Mouse (Mus musculus): ENCODE measurements around the gene Runx2. TPM values are rescaled to one million over a fixed set of nuclear protein-coding genes. Genes with fewer than 3 reads are reported as not detected.

Gene Runx2
- polyA plus RNA-seq, 1 experiment from 2014 or later: 10.1 TPM

DNA sequence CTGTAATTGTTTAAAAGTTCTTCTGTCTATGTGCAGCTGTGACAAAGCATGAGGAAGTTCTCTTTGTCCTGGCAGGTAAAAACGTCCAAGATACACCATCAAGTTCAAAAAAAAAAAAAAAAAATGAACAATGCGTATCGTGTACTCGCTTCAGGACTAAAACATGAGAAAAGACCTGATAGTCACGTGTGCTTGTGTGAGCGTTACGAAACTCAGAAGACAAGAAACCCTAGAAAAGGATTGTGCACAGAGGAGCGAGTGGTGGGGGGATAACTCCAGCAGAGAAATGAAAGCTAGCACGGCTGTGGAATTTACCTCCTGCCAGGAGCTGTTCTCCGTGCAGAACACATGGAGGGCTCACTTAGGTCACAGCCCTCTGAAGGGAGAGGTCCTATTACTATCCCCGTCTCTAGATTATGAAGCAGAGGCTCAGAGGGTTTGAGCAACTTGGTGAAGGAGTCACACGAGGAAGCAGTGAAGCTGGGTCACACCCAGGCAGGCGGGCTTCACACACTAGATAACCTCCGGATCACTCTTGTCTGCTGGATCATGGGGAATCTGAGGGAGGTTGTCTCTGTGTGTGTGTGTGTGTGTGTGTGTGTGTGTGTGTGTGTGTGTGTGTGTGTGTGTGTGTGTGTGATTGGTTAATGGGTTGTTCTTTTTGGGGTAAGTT, 269.3 kb downstream of the Runx2 start:
- DNase-seq (ENCODE audit: low spot score) (peak; percentile 41), ATAC-seq (replicated peaks; ENCODE audit: insufficient number of reproducible peaks, low FRiP score, low TSS enrichment, low read depth) (no peak)
- whole genome bisulfite sequencing: 44% methylated on average over 14 of the region's 14 CpGs
- H3K4me2 ChIP-seq (ENCODE audit: low read depth, low read length): no peak overlapping the region
- no peaks in the 10 kb centered on the region for H3K36me3 ChIP-seq (replicated peaks; ENCODE audit: control insufficient read depth, insufficient read depth, low read depth, low read length)
- no peaks in the 10 kb centered on the region for H3K27me3 ChIP-seq (ENCODE audit: control insufficient read depth, insufficient read depth, low read length)
- no peaks in the 10 kb centered on the region for H3K9me3 ChIP-seq (replicated peaks; ENCODE audit: control insufficient read depth, low read length)
- no peak overlapping the region for H3K4me3 ChIP-seq (ENCODE audit: low read depth, low read length)
- H3K27ac ChIP-seq (replicated peaks; ENCODE audit: low read depth, low read length): no peak overlapping the region
- peaks cover 2% of the 10 kb centered on the region; the same call in 1 of the 2 replicates for H3K4me1 ChIP-seq (ENCODE audit: control insufficient read depth, insufficient read depth, low read length)
- H3K9ac ChIP-seq (replicated peaks; ENCODE audit: low read length): no peak overlapping the region; the same call in 1 of the 2 replicates

DNA sequence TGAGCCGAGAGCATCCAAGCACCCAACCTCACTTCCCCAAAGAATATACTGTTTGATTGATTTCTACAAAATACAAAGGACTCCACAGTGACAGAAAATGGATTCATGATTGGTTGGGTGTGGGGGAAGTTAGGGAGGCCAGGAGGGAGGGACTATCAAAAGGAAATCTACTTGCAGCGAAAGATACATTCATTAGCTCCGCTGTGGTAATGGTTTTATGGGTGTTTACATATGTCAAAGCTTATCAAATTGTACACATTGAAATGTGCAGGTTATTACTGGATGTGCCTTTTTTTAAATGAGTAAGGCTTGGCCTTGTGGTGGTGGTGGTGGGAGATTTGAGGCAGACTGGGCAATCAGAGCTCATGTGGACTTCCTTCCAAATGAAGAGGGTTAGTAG, 271.9 kb downstream of the Runx2 start:
- H3K9me3 ChIP-seq (replicated peaks; ENCODE audit: control insufficient read depth, low read length): no peaks in the 10 kb centered on the region
- H3K4me3 ChIP-seq (ENCODE audit: low read depth, low read length): no peak overlapping the region
- WGBS: 90% methylated on average over 3 of the region's 3 CpGs
- no peaks in the 10 kb centered on the region for H3K27me3 ChIP-seq (ENCODE audit: control insufficient read depth, insufficient read depth, low read length)
- ATAC-seq (replicated peaks; ENCODE audit: insufficient number of reproducible peaks, low FRiP score, low TSS enrichment, low read depth) (no peak), DNase-seq (ENCODE audit: low spot score) (no peak)
- no peak overlapping the region for H3K4me2 ChIP-seq (ENCODE audit: low read depth, low read length)
- H3K27ac ChIP-seq (replicated peaks; ENCODE audit: low read depth, low read length): no peak overlapping the region
- no peaks in the 10 kb centered on the region for H3K36me3 ChIP-seq (replicated peaks; ENCODE audit: control insufficient read depth, insufficient read depth, low read depth, low read length)
- no peak overlapping the region for H3K9ac ChIP-seq (replicated peaks; ENCODE audit: low read length)
- H3K4me1 ChIP-seq (ENCODE audit: control insufficient read depth, insufficient read depth, low read length): peaks cover 2% of the 10 kb centered on the region; the same call in 1 of the 2 replicates

DNA sequence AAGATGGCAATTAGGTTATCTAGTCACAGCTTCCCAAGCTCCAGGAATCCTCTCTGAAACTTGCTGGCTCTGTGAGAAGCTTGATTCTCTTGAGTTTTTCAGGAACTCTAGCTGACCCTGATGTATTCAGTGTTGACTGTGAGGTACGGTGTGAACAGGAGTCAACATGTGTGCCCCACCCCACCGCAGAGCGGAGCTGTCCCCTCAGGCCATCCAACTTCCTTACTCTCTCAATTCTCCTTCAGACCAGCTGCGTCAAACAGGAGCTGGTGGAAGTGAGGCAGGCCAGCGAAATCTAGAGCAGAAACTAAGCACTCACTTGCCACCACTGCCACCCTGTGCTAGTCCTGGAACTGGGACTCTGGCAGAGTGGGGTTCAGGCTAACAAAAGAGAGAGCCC, 273.9 kb downstream of the Runx2 start:
- no peak overlapping the region for H3K4me2 ChIP-seq (ENCODE audit: low read depth, low read length)
- ATAC-seq (replicated peaks; ENCODE audit: insufficient number of reproducible peaks, low FRiP score, low TSS enrichment, low read depth) (no peak), DNase-seq (ENCODE audit: low spot score) (peak; percentile 55)
- H3K4me1 ChIP-seq (ENCODE audit: control insufficient read depth, insufficient read depth, low read length): no peaks in the 10 kb centered on the region
- no peak overlapping the region for H3K9ac ChIP-seq (replicated peaks; ENCODE audit: low read length)
- H3K4me3 ChIP-seq (ENCODE audit: low read depth, low read length): no peak overlapping the region
- 17% methylated on average over 5 of the region's 5 CpGs for WGBS
- H3K36me3 ChIP-seq (replicated peaks; ENCODE audit: control insufficient read depth, insufficient read depth, low read depth, low read length): no peaks in the 10 kb centered on the region
- H3K27ac ChIP-seq (replicated peaks; ENCODE audit: low read depth, low read length): no peak overlapping the region
- no peaks in the 10 kb centered on the region for H3K9me3 ChIP-seq (replicated peaks; ENCODE audit: control insufficient read depth, low read length)
- H3K27me3 ChIP-seq (ENCODE audit: control insufficient read depth, insufficient read depth, low read length): no peaks in the 10 kb centered on the region

DNA sequence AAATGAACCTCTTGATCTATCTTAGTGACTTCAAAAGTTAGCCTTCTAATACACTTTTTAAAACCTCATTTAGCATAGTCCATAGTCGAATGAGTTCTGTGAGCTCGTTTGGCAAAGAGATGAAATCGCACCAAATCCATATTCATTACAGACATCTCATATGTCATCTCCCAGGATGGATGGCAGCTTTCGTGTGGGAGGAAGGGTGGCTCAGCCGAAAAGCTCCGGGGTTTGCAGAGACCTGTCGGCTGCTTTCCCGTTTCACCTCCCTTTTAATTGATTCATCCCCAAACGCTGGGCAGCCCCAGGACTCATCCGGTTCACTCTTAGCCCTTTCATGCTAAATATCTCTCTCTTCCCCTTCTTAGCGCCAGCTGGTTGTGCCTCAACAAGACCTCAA, 275.7 kb downstream of the Runx2 start:
- Histone ChIP-seq H3K36me3 (replicated peaks; ENCODE audit: control insufficient read depth, insufficient read depth, low read depth, low read length) (no peaks in the 10 kb centered on the region), H3K27ac (replicated peaks; ENCODE audit: low read depth, low read length) (no peak overlapping the region), H3K4me1 (ENCODE audit: control insufficient read depth, insufficient read depth, low read length) (no peaks in the 10 kb centered on the region), H3K27me3 (ENCODE audit: control insufficient read depth, insufficient read depth, low read length) (no peaks in the 10 kb centered on the region), H3K9me3 (replicated peaks; ENCODE audit: control insufficient read depth, low read length) (no peaks in the 10 kb centered on the region), H3K4me2 (ENCODE audit: low read depth, low read length) (no peak overlapping the region), H3K4me3 (ENCODE audit: low read depth, low read length) (no peak overlapping the region), H3K9ac (replicated peaks; ENCODE audit: low read length) (no peak overlapping the region)
- ATAC-seq (replicated peaks; ENCODE audit: insufficient number of reproducible peaks, low FRiP score, low TSS enrichment, low read depth): no peak
- no peak for DNase-seq (ENCODE audit: low spot score)
- 64% methylated on average over 11 of the region's 11 CpGs for WGBS

DNA sequence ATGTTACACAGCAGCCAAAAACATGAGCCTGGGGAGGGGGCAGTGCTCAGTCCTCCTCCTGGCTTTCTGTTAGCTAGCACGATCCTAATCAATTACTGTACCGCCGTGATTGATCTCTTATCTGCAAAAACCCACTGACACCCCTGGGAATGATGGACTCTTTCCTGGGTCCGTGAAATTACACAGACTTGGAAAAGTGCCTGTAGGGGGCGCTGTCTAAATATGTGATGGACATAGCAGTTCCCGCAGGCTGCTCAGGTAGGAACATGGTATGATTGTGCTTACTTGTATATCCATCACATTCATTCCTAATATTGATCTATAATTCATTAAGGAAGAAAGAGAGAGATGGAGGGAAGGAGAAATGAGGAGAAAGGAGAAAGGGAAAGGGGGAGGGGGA, 284.6 kb downstream of the Runx2 start:
- Histone ChIP-seq H3K4me3 (ENCODE audit: low read depth, low read length) (no peak overlapping the region), H3K36me3 (replicated peaks; ENCODE audit: control insufficient read depth, insufficient read depth, low read depth, low read length) (no peaks in the 10 kb centered on the region), H3K27ac (replicated peaks; ENCODE audit: low read depth, low read length) (no peak overlapping the region), H3K4me1 (ENCODE audit: control insufficient read depth, insufficient read depth, low read length) (no peaks in the 10 kb centered on the region), H3K4me2 (ENCODE audit: low read depth, low read length) (no peak overlapping the region), H3K9ac (replicated peaks; ENCODE audit: low read length) (no peak overlapping the region), H3K9me3 (replicated peaks; ENCODE audit: control insufficient read depth, low read length) (no peaks in the 10 kb centered on the region), H3K27me3 (ENCODE audit: control insufficient read depth, insufficient read depth, low read length) (no peaks in the 10 kb centered on the region)
- WGBS: 79% methylated on average over 6 of the region's 6 CpGs
- no peak for DNase-seq (ENCODE audit: low spot score)
- no peak for ATAC-seq (replicated peaks; ENCODE audit: insufficient number of reproducible peaks, low FRiP score, low TSS enrichment, low read depth)

DNA sequence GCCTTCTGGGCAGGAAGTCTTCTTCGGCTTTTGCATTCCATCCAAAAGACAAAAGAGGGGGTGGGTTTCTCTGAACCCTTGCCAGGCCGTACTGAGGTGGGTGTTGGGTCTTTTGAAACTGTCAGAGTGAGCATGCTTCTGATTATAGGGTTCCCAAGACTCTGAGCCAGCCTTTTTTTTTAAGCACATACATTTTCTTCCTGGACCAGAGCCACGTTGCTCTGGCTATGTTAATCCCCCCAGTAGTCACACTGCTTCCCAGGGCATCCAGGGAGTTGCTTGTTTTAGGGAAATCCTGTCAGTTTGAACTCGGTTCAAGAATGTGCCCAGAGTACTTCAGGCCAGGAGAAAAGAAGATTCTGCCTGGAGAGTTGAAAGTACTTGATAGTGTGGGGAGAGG, 286.0 kb downstream of the Runx2 start:
- Histone ChIP-seq H3K4me3 (ENCODE audit: low read depth, low read length) (no peak overlapping the region), H3K9me3 (replicated peaks; ENCODE audit: control insufficient read depth, low read length) (no peaks in the 10 kb centered on the region), H3K4me2 (ENCODE audit: low read depth, low read length) (no peak overlapping the region), H3K27me3 (ENCODE audit: control insufficient read depth, insufficient read depth, low read length) (no peaks in the 10 kb centered on the region), H3K27ac (replicated peaks; ENCODE audit: low read depth, low read length) (no peak overlapping the region), H3K9ac (replicated peaks; ENCODE audit: low read length) (no peak overlapping the region), H3K36me3 (replicated peaks; ENCODE audit: control insufficient read depth, insufficient read depth, low read depth, low read length) (no peaks in the 10 kb centered on the region), H3K4me1 (ENCODE audit: control insufficient read depth, insufficient read depth, low read length) (no peaks in the 10 kb centered on the region; the same call in 1 of the 2 replicates)
- no peak for ATAC-seq (replicated peaks; ENCODE audit: insufficient number of reproducible peaks, low FRiP score, low TSS enrichment, low read depth)
- WGBS: 27% methylated on average over 4 of the region's 4 CpGs
- DNase-seq (ENCODE audit: low spot score): no peak

DNA sequence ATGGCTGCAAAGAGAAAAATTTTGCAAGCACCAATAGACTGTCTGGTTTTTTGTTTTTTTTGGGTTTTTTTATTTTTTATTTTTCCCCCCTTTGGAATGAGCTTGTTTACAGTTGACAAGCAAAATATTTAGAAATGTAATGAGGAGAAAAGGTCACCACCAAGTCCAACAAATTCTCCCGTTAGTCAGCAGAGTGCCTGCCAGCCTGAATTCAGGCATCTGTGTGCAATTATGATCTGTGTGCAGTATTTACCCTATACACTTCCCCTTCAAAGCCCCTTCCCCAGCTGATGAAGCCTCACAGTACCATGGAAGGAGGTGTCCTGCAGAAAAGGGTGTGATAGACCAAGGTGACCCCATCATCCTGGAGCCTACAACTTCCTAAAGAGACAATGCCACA, 290.5 kb downstream of the Runx2 start:
- WGBS: 45% methylated on average over 1 of the region's 1 CpGs
- Histone ChIP-seq H3K4me1 (ENCODE audit: control insufficient read depth, insufficient read depth, low read length) (no peaks in the 10 kb centered on the region; the same call in 1 of the 2 replicates), H3K36me3 (replicated peaks; ENCODE audit: control insufficient read depth, insufficient read depth, low read depth, low read length) (no peaks in the 10 kb centered on the region), H3K9ac (replicated peaks; ENCODE audit: low read length) (no peak overlapping the region), H3K9me3 (replicated peaks; ENCODE audit: control insufficient read depth, low read length) (no peaks in the 10 kb centered on the region), H3K27me3 (ENCODE audit: control insufficient read depth, insufficient read depth, low read length) (no peaks in the 10 kb centered on the region), H3K4me2 (ENCODE audit: low read depth, low read length) (no peak overlapping the region), H3K27ac (replicated peaks; ENCODE audit: low read depth, low read length) (no peak overlapping the region), H3K4me3 (ENCODE audit: low read depth, low read length) (no peak overlapping the region)
- ATAC-seq (replicated peaks; ENCODE audit: insufficient number of reproducible peaks, low FRiP score, low TSS enrichment, low read depth) (no peak), DNase-seq (ENCODE audit: low spot score) (peak; percentile 64)

DNA sequence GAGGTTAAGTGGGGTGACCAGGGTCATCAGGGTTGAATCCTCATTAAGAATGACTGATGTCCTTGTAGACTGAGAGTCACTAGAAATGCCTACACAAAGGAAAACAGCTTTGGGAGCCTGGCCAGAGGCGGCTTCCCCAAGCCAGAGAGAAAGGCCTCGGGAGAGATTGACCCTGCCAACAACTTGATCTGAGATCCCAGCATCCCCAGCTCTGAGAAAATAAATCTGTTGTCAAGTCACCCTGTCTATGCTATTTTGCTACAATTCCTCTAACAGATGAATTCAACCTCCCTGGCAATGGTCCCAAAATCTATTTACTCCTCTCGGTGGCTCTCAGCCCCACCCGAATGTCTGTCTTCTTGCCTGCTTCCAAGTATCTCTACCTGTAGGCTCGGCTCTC, 291.7 kb downstream of the Runx2 start:
- Histone ChIP-seq H3K9ac (replicated peaks; ENCODE audit: low read length) (no peak overlapping the region), H3K4me2 (ENCODE audit: low read depth, low read length) (no peak overlapping the region), H3K4me1 (ENCODE audit: control insufficient read depth, insufficient read depth, low read length) (no peaks in the 10 kb centered on the region; the same call in 1 of the 2 replicates), H3K9me3 (replicated peaks; ENCODE audit: control insufficient read depth, low read length) (no peaks in the 10 kb centered on the region), H3K27ac (replicated peaks; ENCODE audit: low read depth, low read length) (no peak overlapping the region), H3K4me3 (ENCODE audit: low read depth, low read length) (no peak overlapping the region), H3K27me3 (ENCODE audit: control insufficient read depth, insufficient read depth, low read length) (no peaks in the 10 kb centered on the region), H3K36me3 (replicated peaks; ENCODE audit: control insufficient read depth, insufficient read depth, low read depth, low read length) (no peaks in the 10 kb centered on the region)
- 59% methylated on average over 5 of the region's 5 CpGs for WGBS
- DNase-seq (ENCODE audit: low spot score) (no peak), ATAC-seq (replicated peaks; ENCODE audit: insufficient number of reproducible peaks, low FRiP score, low TSS enrichment, low read depth) (no peak)
